Mouse (Mus musculus) cerebellum, postnatal 36 days (tissue): Measurements from ENCODE around the gene Rps8.

Experiments
- DNase-seq, 2 experiments: peaks; one replicate each; pipeline ENCODE4 v3.0.0; 2021 to 2022; ENCODE audit warnings: mixed read lengths in 2 of 2

The Rps8 gene

DNA sequence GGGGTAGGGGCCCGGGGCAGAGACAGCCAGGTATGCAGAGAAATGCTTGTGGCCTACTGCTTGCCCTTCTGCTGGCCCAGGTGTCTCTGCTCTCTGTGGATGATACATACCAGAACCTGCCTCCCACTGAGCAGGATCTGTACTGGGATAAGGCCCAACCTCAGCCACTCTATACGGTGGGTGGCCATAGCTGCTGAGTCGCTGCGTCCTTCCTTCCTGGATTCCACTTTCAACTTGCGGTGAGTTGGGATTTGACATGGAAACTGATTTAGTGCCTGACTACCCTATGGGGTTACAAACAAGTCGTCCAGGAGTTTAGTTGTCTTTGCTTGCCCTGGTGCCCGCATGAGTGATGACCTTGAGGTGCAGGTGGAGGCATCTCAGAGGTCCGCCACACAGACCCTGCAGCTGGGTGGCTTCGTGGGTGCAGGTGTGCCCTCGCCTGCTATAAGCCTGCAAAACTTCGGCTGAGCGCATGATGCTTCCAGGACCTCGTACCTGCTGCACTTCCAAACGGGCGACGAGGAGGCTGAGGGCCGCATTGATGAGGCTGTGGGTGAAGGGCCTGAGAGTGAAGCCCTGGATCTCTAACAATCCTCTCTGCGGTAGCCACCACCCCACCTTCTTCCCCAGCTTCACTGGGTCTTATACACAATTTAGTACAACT lies 7.9 kb downstream of the Rps8 start:
- no peak for DNase-seq

DNA sequence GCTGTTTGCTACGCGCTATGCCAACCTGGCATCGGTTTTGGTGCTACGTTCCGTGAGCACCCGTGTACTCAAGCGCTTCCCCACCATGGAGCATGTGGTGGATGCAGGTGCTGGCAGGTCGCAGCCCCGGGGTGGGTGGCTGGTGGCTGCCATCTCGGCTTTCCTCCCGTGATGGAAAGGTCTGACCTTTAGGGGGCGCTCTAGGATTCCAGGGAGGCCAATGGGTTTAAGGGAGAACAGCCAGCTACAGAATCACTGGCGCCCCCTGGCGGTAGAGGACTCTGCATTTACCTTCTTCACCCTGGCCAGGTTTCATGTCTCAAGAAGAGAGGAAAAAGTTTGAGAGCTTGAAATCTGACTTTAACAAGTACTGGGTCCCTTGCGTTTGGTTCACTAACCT lies 9.9 kb downstream of the Rps8 start:
- DNase-seq = peak; percentile 83 to 86

DNA sequence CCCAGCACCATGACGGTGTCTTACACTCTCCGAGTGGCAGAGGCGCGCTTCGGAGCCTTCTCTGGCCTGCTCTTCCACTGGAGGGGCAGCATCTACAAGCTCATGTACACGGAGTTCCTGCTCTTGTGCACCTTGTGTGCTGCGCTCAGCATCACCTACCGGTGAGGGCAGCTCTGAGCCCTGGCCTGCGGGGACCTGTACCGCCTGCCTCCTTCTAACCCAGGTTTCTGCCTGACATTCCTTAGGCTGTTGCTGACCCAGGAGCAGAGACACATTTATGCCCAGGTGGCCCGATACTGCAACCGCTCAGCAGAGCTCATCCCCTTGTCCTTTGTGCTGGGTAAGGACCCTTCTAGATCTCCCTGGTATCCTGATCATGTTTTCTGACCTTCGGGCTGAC lies 10.8 kb downstream of the Rps8 start:
- no peak for DNase-seq

DNA sequence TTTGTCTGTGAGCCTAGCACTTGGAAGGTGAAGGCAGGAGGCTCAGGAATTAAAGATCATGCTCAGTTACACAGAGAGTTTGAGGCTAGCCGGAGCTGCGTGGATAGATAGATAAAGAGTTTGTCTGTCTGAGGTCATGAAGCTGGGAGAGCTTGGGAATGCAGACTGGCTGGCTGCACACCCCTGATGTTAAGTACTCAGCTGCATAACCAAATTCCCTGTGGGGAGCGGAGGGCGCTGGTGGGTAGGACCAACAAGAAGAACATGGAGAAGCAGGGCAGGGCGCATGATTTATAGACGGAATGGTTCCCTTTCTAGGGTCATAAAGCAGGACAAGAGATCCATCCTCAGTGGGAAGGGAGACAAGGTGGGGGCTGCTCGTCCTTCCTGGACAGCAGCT lies 13.0 kb downstream of the Rps8 start:
- DNase-seq = no peak

DNA sequence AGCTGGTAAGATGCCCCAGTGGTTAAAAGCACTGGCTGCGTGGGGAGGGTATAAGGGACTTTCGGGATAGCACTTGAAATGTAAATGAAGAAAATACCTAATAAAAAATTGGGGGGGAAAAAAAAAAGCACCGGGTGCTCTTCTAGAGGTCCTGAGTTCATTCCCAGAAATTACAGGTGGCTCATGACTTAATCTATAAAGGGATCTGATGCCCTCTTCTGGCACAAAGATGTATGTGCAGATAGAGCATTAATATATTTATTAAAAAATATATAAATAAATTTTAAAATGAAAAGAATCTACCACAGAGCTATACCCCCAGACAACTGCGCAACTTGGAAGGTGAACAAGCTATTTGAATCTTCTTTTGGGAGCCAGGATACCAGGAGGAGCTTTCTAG lies 15.4 kb downstream of the Rps8 start:
- no peak for DNase-seq

DNA sequence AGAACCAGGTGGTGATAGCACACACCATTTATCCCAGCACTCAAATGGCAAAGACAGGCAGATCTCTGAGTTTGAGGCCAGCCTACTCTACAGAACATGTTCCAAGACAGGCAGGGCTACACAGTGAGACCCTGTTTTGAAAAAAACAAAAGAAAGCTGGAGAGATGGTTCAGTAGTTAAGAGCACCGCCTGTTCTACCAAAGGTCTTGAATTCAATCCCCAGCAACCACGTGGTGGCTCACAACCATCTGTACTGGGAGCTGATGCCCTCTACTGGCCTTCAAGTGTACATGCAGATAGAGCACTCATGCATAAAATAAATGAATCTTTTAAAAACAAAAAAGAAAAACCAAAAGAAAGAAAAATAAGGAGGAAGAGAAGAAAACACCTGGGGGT lies 16.8 kb downstream of the Rps8 start:
- DNase-seq = no peak

DNA sequence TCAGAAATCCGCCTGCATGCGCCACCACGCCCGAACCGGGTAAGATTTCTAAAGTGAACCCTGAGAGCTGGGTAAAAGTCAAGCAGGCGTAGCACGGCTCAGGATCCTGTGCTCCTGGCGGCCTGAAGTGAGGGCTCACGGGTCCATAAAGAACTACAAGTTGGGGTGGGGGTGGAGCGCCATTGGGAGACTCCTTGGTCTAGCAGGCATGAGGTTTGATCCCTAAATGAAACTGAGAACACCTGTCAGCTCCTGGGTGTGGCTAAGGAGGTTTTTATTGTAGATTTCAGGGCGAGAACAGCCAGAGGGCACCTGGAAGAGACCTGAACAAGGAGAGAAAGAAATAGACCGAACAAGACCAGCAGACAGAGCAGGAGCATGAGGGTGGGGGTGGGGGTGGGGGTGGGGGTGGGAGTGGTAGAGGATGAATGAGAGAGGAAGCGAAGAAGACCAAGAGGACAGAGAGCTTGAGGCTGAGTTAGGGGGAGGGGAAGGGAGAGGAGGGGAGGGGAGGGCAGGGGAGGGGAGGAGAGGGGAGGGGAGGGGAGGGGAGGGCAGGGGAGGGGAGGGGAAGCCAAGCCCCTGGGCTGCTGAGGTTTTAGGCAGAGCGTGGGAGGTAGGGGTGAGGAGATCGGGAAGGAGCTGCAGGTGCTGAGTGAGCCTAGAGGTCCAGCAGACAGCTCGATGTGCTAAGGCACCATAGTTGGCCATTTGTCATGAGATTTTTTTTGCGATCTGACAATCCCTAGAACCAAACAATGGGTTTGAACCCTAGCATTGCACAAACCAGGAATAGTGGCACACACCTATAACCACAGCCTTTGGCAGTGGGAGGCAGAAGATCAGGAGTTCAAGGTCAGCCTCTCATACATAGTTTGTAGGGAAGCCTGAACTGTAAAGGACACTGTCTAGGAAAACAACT lies 17.5 kb downstream of the Rps8 start:
- no peak for DNase-seq

DNA sequence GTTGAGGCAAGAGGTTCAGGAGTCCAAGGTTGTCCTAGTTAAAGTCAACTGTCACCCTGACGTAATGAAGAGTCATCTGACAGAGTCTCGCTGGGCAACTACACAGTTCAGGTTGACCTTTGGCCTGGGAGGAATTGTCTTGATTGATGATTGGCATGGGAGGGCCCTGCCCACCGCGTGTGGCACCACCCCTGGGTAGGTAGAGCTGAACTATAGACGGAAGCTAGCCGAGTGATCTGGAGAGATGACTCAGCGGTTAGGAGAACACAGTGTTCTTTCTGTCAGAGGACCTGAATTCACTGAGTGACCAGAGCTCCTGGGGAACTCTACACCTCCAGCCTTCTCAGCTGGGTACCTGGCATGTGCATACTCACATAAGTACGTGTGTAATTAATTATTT lies 20.0 kb downstream of the Rps8 start:
- DNase-seq = no peak

DNA sequence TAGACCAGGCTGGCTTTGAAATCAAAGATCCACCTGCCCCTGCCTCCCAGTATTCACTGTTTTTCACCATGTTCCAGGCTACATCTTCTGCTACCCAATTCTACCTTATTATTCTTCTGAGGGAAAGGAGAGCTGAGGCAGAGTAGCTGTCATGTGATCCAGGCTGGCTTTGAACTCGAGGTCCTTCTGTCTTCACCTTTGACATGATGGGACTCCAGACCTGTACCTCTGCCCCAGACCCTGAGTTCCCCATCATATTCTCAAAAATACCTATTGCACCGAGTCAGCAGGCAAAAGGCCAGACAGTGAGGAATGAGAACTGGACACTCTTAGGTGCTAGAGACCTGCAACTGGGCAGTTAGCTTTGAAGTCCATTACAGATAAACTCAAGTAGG lies 21.4 kb downstream of the Rps8 start:
- no peak for DNase-seq

DNA sequence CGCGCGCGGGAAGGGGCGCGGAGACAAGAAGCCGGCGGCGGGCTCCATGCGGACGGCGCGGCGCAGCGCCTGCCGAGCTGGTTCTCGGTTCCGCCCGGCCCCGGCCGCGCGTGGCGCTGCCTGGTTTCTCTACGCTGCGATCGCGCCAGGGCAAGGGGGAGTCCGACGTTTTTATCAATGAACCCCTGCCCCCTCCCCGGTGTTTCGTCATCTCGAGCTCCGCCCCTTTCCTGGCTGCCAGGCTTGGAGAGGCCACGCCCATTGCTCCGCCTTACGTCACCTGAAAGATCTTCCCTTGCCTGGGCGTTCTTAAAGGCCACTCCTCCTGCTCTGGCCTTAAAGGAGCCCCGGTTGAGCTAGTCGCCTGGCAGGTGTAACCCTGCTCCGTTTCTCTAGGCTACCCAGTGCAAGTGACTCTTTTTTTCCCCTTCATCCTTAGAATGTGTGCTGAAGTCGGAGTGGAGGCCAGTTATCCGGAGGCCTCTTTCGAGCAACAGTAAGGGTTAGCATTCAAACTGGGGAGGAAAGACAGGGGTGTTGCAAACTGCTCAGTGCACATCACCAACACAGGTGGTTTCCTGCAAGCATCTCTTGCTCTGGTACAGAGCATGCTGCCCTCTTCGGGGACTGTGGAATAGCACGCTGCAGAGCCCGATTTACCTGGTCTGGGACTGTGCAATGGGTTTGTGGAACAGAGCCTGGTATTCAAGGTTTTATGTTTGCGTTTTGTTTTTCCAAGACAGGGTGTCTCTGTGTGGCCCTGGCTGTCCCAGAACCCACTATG lies 22.0 kb downstream of the Rps8 start, which contains the start of gene Plk3:
Gene Plk3 (minus strand): TSS at position 147 of the 784 bp plus-strand sequence.
- DNase-seq = peak; percentile 97 to 99

DNA sequence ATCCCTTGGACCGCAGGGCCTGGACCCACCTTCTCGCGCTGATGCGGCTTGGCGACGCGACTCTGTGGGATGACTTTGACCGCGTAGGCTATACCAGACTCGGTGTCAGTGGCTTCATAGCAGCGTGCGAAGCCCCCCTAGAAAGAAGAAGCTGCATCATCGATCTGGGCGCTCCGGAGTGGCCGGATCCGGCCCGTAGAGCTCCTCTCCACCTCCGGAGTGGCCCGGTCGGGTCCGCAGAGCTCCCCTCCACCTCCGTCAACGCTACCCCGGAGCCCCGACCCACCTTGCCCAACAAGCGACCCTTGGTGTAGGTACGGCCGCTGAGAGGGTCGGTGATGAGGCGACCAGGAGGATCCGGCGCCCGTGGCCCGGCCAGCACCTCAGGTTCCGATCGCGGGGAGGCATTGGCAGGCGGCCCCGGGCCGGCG lies 22.7 kb downstream of the Rps8 start:
- no peak for DNase-seq

DNA sequence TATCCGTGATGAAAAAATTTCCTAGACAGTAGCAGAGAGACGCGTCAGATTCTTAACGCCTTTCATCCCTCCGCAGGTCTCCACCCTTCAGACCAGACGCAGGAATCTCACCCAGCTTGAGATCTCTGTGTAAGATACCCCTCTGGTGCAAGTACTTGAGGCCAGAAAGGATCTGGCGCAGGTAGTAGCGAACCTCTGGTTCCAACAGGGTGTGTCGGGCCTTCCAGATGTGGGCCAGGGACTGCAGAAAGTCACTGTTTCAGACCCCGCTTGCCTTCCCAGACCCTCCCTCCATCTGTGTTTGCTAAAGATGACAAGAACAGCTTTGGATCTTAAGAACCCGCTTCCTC lies 23.3 kb downstream of the Rps8 start:
- DNase-seq = no peak

DNA sequence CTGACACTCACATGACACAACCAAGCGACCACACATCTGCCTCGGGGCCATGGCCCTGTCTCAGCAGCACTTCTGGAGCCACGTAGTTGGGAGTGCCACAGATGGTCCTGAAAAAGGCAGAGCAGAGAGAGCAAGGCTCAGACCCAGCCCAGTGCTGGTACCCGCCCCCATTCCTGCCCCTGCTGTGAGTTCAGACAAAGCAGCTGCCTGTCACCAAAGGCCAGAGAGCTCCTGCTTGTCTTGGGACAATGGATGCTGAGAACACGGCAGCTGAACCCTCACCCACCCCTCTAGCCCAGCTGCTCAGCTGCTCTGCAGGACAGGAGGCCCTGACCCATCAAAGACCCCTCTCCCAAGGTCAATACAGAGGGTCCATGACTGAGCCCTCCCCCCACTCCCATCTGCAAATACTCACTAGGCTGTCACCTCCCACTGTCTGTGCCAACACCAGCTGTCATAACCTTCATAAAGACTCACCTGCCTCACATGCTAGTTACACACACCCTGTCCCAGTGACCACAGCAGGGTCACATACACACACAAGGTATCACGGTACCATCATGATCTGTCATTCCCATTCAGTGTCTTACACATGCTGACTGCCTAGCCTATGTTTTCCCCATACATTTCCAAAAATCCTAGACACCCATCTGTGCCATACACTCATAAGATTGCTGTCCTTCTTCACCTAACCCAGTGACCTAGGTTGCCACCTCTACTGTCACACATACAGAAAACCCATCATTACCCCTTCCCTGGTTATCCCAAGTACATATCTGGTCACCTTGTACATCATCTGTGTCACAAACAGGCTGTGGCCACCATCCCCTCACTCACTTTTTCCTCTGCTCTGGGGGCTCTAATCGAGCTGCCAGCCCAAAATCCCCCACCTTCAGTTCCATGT lies 23.9 kb downstream of the Rps8 start:
- DNase-seq = no peak

DNA sequence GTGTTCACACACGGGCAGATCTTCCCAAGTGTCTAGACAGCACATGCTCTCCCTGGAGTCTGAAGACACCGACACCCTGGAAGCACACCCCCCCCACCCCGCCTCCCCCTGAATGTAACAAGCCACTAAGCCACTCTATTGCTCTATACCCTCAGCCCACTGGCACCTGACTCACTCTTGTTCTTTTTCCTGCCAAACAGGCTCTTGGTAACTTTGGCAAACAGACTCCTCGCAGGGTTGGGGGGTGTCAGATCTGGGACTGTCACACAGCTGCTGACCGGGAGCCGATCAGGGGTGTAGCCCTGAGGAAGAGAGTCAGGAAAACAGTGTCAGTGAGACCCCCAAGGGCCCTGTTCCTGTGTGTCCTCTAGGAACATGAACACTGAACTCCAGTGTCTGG lies 24.8 kb downstream of the Rps8 start:
- DNase-seq = no peak

DNA sequence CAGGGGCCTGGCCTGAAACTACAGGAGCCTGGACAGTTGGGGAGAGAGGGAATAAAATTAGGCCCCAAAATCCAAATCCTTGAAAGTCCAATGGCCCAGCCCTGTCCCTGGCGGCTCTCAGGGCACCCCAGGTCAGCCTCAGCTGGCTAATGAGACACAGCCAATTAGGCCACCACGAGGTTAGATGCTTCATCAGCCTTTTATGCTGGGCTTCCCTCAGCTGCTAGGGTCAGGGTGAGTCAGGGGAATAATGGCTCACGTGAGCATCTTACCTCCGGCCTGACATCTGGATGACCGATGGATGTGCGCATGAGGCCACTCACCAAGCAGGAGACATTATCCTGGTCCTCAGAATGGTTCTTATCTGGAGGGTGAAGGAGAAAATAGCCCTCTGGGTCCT lies 25.3 kb downstream of the Rps8 start:
- no peak for DNase-seq

DNA sequence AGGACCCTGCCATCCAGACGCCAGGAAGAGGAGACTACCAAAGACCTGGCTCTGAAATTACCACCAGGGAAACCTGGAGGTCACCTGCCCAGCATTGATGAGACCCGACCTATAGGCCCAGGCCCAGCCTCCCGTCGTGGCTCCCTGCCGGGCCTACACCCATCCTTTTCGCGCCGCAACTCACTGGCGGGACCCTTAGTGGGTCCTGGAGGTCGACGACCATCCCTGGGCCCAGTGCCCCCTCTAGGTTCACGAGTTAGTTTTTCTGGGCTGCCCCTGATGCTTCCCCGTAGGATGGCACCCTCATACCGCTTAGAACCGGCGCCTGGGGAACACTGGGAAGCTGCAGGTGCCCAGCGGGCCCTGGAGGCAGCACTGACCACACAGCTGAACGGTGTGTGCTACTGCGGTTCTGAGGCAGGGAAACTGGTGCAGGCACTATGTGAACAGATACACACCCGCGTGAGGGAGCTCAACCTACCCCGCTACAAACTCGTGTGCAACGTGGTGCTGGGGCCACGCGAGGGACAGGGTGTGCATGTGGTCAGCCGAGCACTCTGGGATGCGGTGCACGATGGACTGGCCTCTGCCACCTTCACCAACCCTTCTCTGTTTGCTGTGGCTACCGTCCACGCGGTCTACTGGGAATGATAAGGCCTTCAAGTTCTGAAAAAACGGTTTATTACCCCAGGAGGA lies 27.9 kb downstream of the Rps8 start:
- DNase-seq = no peak

DNA sequence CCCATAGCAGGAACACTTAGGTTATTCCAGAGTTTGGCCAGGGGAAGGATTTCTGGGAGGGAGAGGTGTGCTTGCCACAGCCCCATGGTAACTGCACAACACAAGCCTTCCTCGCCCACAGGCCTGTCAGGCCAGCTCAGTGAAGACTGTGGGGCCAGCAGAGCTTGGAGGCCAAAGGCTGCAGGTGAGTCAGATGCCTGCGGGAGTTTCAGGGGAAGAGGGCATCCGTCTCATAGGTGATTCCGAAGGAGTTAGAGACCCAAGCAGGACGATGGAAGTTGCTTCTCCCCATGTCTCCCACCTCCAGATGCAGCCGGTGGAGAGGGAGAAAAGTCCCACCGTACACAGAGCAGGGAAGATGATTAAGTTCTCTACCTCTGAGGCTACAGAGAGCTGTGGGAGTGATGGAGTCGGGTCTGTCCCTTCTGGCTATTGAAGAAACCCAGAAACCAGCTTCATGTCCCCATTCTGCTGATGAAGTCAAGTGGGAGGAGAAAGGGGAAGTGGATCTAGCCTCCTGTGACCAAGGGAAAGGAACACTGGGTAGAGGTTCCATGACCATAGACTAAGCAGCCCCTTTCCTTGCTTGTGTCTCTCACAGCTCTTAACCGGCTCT lies 29.3 kb downstream of the Rps8 start, which contains the start of gene Tctex1d4:
Gene Tctex1d4 (plus strand): TSS at position 120 of the 616 bp plus-strand sequence.
- DNase-seq = no peak

DNA sequence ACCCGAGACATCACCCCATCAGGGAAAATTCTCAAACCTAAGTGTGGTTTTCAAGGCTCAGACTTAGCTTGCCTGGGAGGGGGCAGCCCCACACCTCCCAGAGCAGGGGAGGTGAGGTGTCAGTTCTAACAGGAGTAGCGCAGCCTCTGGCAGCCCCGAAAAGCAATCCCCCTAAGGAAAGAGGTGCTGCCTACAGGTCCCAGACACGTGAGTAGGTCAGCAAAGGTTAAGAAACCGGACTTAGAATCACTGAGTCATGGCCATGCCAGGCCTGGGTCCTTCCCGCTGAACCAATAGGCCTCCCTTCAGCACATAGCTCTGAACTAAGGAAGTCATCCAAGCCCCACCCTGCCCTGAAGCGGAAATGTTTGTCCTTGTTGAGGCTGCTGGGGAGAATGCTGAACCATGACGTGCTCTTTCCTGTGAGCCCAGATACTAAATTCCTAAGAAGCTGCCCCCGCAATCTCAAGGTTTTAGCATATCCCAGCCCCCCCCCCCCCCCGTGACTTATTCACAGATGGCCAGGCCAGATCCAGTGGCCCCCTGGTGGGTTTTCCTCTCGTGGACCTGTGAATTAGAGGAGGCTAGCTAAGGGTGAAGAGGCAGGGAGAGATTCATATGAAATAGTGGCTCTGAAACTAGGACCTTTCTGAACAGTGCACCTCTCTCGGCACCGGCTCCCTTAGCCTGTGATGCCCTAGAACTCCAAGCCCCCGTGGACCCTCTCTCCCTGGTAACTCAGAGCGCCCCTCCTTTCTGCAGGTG lies 30.0 kb downstream of the Rps8 start:
- DNase-seq = no peak

DNA sequence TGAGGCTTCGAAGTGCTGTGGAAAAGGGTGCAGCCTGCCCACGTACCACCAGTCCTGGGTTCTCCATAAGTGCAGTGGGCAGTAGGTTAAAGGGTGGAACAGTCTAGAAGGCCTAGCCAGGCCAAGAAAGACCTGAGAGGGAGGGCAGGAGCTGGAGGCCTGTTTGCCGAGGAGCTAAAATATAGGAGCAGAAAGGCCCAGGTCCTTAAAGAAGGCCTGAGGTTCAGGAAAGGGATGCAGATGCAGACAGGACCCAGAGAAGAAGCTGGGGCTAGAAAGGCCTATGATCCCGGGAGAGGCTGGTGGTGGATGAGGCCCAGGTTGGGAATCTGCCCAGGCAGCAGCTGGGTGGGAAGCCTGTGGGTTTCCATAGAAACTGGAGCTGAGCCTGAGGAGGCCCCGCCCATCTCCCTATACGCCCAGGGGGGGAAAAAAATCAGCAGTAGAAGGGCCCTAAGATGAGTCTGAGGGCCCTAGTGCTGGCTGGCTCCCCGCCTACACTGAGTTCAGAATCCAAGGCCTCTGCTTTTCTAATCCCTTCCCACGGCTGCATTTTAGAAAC lies 30.6 kb downstream of the Rps8 start, which contains the start of gene Btbd19:
Gene Btbd19 (minus strand): TSS at position 378 of the 562 bp plus-strand sequence.
- peak in 1 of 2 experiments; percentile 52 for DNase-seq
